Mouse (Mus musculus) embryonic stem cell, embryonic (primary cell): ENCODE results near the gene Olfr954.

Experiments used
- CTCF ChIA-PET, 4 experiments: fragments of 300-600 bp in 2 of 4; fragments of 350-600 bp in 2 of 4; sonication (Branson Sonifier 250); formaldehyde crosslinking; loops; one replicate each; lab custom pipeline; 2022; ENCODE audit warnings: inconsistent platforms in 2 of 4; lab: Charles Lee
- POLR2A ChIA-PET, 4 experiments: fragments of 300-600 bp in 2 of 4; fragments of 350-600 bp in 2 of 4; sonication (Branson Sonifier 250); formaldehyde crosslinking; loops; one replicate each; lab custom pipeline; 2022; ENCODE audit warnings: antibody characterized with exemption in 4 of 4, inconsistent platforms in 1 of 4; lab: Charles Lee

Olfr954 gene

DNA sequence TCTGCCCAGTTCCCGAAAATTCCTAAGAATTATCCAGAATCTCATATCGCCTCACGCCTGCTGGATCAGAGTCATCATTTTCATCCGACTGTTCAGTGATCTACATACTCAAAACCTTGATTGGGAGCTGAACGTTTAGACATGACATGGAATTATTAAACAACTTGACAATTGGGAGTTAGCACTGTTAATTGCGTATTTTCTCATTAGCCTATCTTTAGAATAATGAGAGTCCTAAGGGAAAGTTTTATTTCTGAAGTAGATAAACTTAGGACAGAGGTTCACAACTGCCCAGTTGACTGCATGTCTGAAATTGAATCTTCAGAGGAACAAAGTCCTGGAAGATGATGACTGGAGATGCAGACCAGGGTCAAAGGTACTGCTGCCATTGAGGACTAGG lies at the start of gene Olfr954:
TSS of gene Olfr954 (plus strand) at position 301 of the 400 bp plus-strand sequence.
- POLR2A ChIA-PET: no interaction called here
- CTCF ChIA-PET: no interaction called here

DNA sequence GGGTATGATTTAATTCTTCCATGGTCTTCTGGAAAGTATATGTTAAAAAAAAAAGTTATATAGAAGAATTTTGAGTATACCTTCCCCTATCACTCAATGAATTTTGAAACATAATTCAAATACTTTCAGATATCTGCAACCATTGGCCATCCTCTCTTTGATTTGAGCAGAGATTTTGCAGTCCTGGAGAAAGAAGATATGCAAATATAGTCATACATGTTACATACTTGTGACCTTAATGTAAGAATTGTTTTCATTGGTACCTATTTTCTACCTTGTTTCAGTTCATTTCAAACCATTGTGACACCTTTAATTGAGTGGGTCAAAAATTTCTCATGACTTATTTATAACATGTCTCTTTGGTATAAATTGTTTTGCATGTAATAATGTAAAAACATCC lies 29.5 kb upstream of the Olfr954 start, which contains the start of gene Olfr952:
TSS of gene Olfr952 (minus strand) at position 101 of the 400 bp plus-strand sequence.
- CTCF ChIA-PET: no interaction called here
- POLR2A ChIA-PET: no interaction called here

DNA sequence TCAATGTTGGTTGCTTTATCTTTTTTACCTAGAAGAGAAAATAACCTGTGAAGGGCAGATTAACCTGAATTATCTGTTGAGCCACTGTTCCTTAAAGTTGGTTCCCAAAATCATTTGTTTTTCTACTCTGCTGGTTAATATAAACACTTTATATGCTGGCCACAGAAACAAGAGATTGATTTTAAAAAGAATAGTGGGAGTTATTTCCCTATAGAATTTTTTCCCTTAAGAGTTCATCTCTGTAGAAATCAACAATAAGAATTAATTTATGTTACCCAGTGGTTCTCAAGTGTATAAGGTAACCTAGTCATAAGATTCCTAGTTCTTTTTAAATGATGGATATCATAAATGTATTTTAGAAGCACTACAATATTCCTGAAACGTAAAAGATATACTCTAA lies 15.3 kb downstream of the Olfr954 start, which contains the start of gene Olfr955:
TSS of gene Olfr955 (minus strand) at position 101 of the 400 bp plus-strand sequence.
- ChIA-PET CTCF (no interaction called here), POLR2A (no interaction called here)

DNA sequence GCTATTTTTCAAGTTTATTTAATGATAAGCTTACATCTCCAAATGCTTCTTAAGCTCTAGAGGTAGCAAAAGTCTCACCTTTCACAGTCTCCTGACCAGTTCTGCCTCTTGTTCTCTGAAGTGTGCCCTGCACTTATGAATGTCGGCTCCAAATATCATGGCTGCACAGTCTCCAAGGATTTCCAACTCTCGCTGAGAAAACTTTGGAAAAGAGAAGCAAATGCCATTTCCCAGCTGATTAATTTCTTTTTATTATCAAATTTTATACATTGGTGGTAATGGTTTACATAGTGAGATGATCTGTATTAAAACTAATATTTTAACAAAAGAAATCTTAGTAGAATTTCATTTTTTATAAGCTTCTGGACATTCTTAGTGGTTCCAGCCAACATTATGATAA lies 37.4 kb downstream of the Olfr954 start, which contains the start of gene Olfr44:
TSS of gene Olfr44 (minus strand) at position 101 of the 400 bp plus-strand sequence.
- CTCF ChIA-PET: no interaction called here
- POLR2A ChIA-PET: no interaction called here

DNA sequence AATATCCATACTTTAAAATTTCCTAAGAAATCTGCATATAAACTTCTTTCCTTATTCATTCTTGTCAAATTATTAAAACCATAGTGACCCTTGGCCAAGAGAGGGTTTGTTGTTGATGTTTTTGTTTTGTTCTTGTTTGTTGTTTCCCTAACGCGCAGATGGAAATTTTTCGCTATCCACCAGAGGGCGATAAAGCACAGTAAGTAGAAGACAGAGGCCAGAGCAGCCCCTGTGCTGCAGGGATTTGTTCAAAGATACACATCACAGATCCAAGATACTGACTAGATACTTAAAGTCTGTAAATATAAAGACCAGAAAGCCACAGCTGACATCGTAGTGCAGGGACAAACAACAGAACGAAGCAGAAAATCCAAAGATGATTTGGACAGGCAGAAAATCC lies 52.5 kb downstream of the Olfr954 start:
- CTCF ChIA-PET: interaction anchor here in 1 of 4 experiments (1.0 kb wide), 1 partner anchor 715 kb away, joined by 3 read pairs; no protein-coding TSS in a partner anchor
- POLR2A ChIA-PET: no interaction called here

DNA sequence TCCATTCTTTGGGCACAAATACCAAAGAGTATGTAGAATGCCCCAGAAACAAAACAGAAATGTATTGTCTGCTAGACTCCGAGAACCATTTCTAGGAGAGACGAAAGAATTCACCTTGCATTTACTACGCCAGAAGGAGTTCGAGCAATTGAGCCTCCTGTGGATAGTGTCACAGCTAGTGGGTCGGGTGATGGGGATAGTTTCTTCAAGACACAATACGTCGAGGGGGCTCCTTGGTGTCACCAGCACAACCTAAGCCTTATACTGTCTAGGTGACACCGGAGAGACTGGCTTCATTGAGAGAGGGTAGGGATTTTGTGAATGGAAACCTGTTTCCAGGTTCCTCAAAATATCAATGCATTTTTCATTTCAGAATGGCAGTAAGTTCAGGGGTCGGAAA lies 52.9 kb downstream of the Olfr954 start:
- ChIA-PET CTCF (interaction anchor here in 1 of 4 experiments (1.0 kb wide), 1 partner anchor 714 kb away, joined by 3 read pairs; no protein-coding TSS in a partner anchor), POLR2A (no interaction called here)
